8 mouse cellular contexts compared by ENCODE assay signal in genomic region chr10:111163601-111164240, GRCm38 (mm10). TPM values are rescaled to one million over a fixed set of nuclear protein-coding genes. Genes with fewer than 3 reads are reported as not detected.
DNase-seq lines count a peak whose midpoint lies in the region; ATAC-seq and TF ChIP-seq lines count a peak whose summit lies in the region.

No protein-coding gene starts in this region.

- no peak for TF ChIP-seq CTCF in liver, postnatal 0 days (IDR thresholded peaks at IDR 0.05; ENCODE audit: low read depth)

- H3K4me3 ChIP-seq in heart, embryonic 10.5 days = peak overlapping the region; percentile 97
- peak overlapping the region; percentile 99 for H3K4me3 ChIP-seq in forebrain, embryonic 14.5 days (ENCODE audit: low read depth, low read length)
- H3K4me3 ChIP-seq in liver, postnatal 0 days (ENCODE audit: low read depth, low read length) = peak overlapping the region; percentile 100

- TF ChIP-seq EP300 in liver, postnatal 0 days (IDR thresholded peaks at IDR 0.05; ENCODE audit: low read depth) = 0 out of 2 replicates have a peak, but pooled peaks have one; percentile 8

- H3K27ac ChIP-seq in heart, embryonic 10.5 days = peak overlapping the region; percentile 97
- peak overlapping the region; percentile 94; the same call in 1 of the 2 replicates for H3K27ac ChIP-seq in forebrain, embryonic 14.5 days (ENCODE audit: low read depth, low read length)
- peak overlapping the region; percentile 96 for H3K27ac ChIP-seq in liver, postnatal 0 days (ENCODE audit: low read depth)

- ATAC-seq in forebrain, embryonic 14.5 days = no peak
- no peak for ATAC-seq in liver, postnatal 0 days

- DNase-seq in heart, embryonic 10.5 days (ENCODE audit: low spot score) = no peak
- DNase-seq in heart, postnatal 4 days = no peak
- peak; percentile 28 for DNase-seq in CD4-positive helper T cell, adult 2 months (ENCODE audit: low read depth, low spot score)
- DNase-seq in forebrain, embryonic 14.5 days (ENCODE audit: low spot score) = no peak
- no peak for DNase-seq in liver, postnatal 0 days
- DNase-seq in left cerebral cortex, postnatal 10 days (ENCODE audit: extremely low spot score in 1 of 2, low spot score in 2 of 2) = no peak
- DNase-seq in testis, postnatal 14 days (ENCODE audit: low spot score) = no peak
- no peak for DNase-seq in ovary, postnatal 14 days (ENCODE audit: low spot score)

- 35% methylated on average over 9 of the region's 9 CpGs for WGBS in heart, embryonic 10.5 days
- 30% methylated on average over 9 of the region's 9 CpGs for WGBS in forebrain, embryonic 14.5 days
- 24% methylated on average over 9 of the region's 9 CpGs for WGBS in liver, postnatal 0 days (ENCODE audit: insufficient replicate concordance)

- H3K27me3 ChIP-seq in heart, embryonic 10.5 days (ENCODE audit: insufficient read depth, poor library complexity, severe bottlenecking) = no peaks in the 10 kb centered on the region
- H3K27me3 ChIP-seq in forebrain, embryonic 14.5 days (replicated peaks; ENCODE audit: control insufficient read depth, insufficient read depth, low read length) = no peaks in the 10 kb centered on the region
- H3K27me3 ChIP-seq in liver, postnatal 0 days (ENCODE audit: insufficient read depth, low read length) = no peaks in the 10 kb centered on the region

- intact Hi-C loops in left cerebral cortex, postnatal 10 days (cut with DNase I) = no loop called here

- peaks cover 25% of the 10 kb centered on the region for H3K4me1 ChIP-seq in heart, embryonic 10.5 days
- peaks cover 5% of the 10 kb centered on the region; the same call in 1 of the 2 replicates for H3K4me1 ChIP-seq in forebrain, embryonic 14.5 days (ENCODE audit: control insufficient read depth, insufficient read depth, low read length)
- peaks cover 34% of the 10 kb centered on the region for H3K4me1 ChIP-seq in liver, postnatal 0 days (ENCODE audit: insufficient read depth)

- H3K36me3 ChIP-seq in heart, embryonic 10.5 days = no peaks in the 10 kb centered on the region
- H3K36me3 ChIP-seq in forebrain, embryonic 14.5 days (ENCODE audit: control insufficient read depth, insufficient read depth, low read length) = no peaks in the 10 kb centered on the region
- H3K36me3 ChIP-seq in liver, postnatal 0 days (replicated peaks; ENCODE audit: insufficient read depth, low read length) = no peaks in the 10 kb centered on the region

- H3K9ac ChIP-seq in forebrain, embryonic 14.5 days (ENCODE audit: low read length) = no peak overlapping the region; the same call in 1 of the 2 replicates
- H3K9ac ChIP-seq in liver, postnatal 0 days (replicated peaks) = peak overlapping the region; percentile 100

- peak overlapping the region; percentile 51 for H3K4me2 ChIP-seq in forebrain, embryonic 14.5 days (ENCODE audit: low read length)
- peak overlapping the region; percentile 71 for H3K4me2 ChIP-seq in liver, postnatal 0 days (ENCODE audit: low read depth, low read length)

- H3K9me3 ChIP-seq in heart, embryonic 10.5 days = no peaks in the 10 kb centered on the region
- no peaks in the 10 kb centered on the region for H3K9me3 ChIP-seq in forebrain, embryonic 14.5 days (replicated peaks; ENCODE audit: control insufficient read depth, low read length)
- H3K9me3 ChIP-seq in liver, postnatal 0 days (ENCODE audit: low read length) = no peaks in the 10 kb centered on the region

RNA-seq across cellular contexts. Expression of gene Osbpl8, which starts 0.8 kb away (rescaled TPM):
- polyA plus RNA-seq in heart, embryonic 10.5 days (2016; fragmentation: Nextera tagmentation; extraction: Ambion mirVana) = 11.5 and 18.2 TPM in 2 replicates
- total RNA-seq in heart, postnatal 4 days (2021) = 10 to 100 TPM; 91.8 to 97.5 TPM
- polyA plus RNA-seq in forebrain, embryonic 14.5 days (2014; fragmentation: Nextera tagmentation; extraction: Ambion mirVana) = 12.9 and 17.4 TPM in 2 replicates
- polyA plus RNA-seq in liver, postnatal 0 days (2015; fragmentation: Nextera tagmentation; extraction: Ambion mirVana) = 5.4 and 5.6 TPM in 2 replicates
- 10 to 100 TPM; 67.4 to 67.7 TPM for total RNA-seq in left cerebral cortex, postnatal 10 days (2021)
